Mouse (Mus musculus): ENCODE results near the gene Ifi205.
"Not testable (repeated sequence)": the region's sequence is repeated elsewhere in the genome, so short reads cannot be mapped to it uniquely, and the experiment has no call there.

Ifi205 gene

DNA sequence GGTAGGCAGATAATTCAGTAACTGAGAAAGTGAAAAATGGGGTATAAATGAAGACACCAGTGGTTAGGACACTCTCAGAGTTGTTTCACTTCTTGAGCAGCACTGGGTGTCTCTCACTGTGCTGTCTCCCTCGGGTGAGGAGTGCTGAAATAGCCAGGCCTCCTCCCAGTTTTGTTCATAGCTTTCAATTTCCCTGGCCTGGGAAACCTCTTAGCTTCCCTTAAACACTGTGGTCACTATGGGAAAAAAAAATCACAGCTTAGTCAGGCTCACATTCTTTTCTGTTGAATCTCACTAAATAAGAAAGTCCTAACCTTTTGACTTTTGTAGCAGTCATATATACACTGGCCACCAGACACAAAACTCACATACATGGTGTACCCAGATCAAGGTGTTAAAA, at the start of gene Ifi205:
Gene Ifi205, minus strand, starts transcription at position 113 of the 400 bp plus-strand sequence.
- no peak for DNase-seq (ENCODE audit: low spot score in 2 of 2)

DNA sequence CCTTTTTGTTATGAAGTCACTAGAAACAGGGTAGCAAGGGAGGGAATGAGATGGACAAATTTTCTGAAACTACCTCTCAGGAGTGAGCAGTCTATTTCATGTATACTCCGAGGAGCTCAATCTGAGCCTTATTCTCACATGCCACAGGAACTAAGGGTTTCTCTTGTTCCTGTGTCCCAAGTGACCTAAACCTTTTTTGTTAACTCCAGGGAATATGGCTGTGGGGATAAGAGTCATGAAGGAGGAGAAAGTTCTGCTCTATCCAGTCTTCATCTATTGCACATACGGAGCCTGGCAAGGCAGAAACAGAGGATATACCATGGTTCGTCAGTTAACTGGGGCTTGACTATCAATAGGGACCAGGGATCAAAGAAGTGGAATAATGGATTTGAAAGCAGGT, 34.7 kb upstream of the Ifi205 start, which contains the start of gene Olfr430:
Gene Olfr430, plus strand, starts transcription at position 301 of the 400 bp plus-strand sequence.
- DNase-seq (ENCODE audit: low spot score in 2 of 2): no peak

DNA sequence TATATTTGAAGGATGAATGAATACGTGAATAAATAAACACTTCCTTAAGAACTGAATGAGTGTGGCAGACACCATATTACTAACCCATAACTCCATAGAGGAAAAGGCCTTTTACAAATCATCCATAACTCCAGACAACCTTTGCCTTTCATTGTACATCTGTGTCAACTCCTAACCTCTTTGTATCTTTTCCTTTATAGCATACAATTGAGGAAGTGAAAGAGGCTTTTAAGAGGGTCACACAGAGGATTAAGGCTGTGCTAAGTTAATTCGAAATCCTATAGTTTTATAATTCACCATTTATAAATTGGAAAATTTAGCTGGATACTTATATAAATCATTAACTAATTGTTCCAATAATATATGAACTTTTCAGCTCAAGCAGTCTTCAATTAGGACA, 23.6 kb upstream of the Ifi205 start:
- DNase-seq (ENCODE audit: low spot score in 2 of 2): no peak

DNA sequence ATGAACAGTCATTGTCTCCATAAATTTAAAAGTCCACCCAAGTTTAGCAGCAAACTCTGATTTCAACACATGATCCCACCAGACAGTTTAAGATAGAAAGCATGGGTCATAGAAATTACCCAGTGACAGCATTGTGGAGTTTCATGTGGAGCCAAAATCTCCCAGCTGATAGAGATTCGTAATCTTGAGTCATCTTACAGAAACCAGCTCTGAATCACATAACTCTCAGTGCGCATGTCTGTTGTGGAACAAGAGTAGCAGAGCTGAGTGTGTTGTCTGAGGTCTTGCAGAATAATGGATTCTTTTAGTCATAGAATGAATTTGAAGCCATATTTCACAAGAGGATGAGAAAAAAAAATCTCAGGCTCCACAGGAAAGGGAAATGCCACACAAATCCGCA, 21.4 kb upstream of the Ifi205 start:
- DNase-seq (ENCODE audit: low spot score in 2 of 2): no peak

- DNase-seq (ENCODE audit: low spot score in 2 of 2): no peak
These were observed 20.4 kb upstream of the Ifi205 start for GRCm38 (mm10) chr1:174051931-174052536.

- no peak for DNase-seq (ENCODE audit: low spot score in 2 of 2)
These were observed 19.9 kb upstream of the Ifi205 start for GRCm38 (mm10) chr1:174051515-174051914.

- DNase-seq (ENCODE audit: low spot score in 2 of 2): no peak
These were observed 18.9 kb upstream of the Ifi205 start for GRCm38 (mm10) chr1:174050532-174050931.

DNA sequence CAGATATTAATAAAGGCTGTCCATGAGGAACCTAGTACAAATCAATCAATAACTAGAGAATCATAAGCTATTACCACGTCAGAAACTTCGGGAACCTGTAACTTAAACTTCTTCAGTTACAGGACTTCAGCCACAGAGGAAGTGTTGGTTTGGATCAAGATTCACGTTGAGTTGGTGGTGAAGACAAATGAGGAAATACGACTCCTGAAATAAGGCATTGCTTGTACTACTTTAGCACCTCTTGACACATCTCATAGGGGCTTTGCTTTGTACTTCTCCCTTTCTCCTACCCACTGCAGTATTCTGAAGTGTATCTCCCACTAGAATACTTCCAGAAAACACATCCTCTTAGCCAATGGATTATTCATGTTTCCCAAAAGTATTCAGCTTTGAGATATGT, 17.7 kb upstream of the Ifi205 start:
- not testable (repeated sequence) for DNase-seq (ENCODE audit: low spot score in 2 of 2)

- DNase-seq (ENCODE audit: low spot score in 2 of 2): no peak
These were observed 17.3 kb upstream of the Ifi205 start, which contains the start of gene Olfr432 for GRCm38 (mm10) chr1:174048893-174049292. Gene Olfr432 (plus strand): TSS chr1:174049205.

DNA sequence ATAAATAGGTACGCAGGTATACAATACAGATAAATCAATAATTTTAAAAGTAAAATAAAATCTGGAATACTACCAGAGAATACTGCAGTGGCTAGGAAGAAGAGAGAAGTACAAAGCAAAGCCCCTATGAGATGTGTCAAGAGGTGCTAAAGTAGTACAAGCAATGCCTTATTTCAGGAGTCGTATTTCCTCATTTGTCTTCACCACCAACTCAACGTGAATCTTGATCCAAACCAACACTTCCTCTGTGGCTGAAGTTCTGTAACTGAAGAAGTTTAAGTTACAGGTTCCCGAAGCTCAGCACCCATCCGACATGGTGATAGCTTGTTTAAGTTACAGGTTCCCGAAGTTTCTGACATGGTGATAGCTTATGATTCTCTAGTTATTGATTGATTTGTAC, 16.6 kb upstream of the Ifi205 start:
- DNase-seq (ENCODE audit: low spot score in 2 of 2): not testable (repeated sequence)

DNA sequence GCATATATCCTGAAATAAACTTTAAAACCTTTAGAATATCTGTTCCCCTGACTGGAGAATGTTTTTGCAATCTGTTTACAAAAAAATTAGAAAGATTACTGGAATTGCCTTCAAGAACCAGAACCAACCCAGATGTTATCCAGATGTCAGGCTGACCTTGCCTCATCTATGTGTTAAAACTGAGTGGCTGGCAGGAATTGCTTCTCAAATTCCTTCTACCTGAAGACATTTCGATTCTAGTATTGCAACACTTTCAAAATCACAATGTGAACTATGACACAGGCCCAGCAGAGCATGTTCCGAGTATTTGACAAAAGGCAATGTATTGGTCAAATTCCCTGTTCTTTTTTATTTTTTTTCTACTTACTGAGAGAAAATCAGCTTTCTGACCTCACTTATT, 12.8 kb upstream of the Ifi205 start:
- DNase-seq (ENCODE audit: low spot score in 2 of 2): no peak

GRCm38 (mm10) chr1:174042091-174042884, 10.7 kb upstream of the Ifi205 start:
- DNase-seq (ENCODE audit: low spot score in 2 of 2): not testable (repeated sequence)

GRCm38 (mm10) chr1:174040523-174041177, 9.0 kb upstream of the Ifi205 start, which contains the start of gene Olfr433:
Gene Olfr433 (plus strand): TSS chr1:174040705.
- DNase-seq (ENCODE audit: low spot score in 2 of 2): no peak

DNA sequence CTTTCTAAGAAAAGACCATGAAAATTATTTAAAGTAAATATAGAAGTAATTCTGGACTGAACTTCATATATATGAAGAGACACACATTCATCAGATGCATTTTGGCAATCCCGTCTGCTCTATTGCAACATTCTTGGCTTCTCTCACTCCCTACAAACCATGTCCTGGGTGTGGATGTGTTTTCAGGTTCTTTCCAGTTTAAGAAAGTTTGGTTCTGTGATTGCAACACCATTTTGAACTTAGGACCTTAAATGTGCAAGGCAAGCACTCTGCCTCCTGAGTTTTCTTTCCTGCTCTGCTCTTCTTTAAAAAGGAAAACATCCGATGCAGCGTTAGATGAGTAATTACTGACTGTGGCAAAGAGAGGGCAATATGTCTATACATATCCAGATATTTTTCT, 6.9 kb upstream of the Ifi205 start:
- no peak for DNase-seq (ENCODE audit: low spot score in 2 of 2)

DNA sequence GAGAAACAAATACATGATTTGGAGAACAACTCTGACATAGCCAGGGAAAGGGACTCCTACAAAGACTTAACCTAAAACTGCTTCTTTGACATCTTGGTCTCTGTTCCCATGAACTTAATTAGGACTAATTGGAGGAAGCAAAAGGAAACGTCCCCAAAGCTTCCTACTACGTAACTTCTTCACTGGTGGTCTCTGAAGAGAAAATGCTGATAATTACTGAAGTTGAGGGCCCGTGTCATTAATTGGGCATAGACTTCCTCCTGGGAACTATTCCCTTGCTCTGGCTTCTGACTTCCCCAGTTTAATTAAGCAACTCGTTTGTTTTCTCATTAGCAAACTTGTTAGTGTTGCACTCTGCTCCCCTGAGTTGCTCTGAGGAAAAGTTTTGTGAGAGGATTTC, 4.2 kb upstream of the Ifi205 start:
- DNase-seq (ENCODE audit: low spot score in 2 of 2): no peak

DNA sequence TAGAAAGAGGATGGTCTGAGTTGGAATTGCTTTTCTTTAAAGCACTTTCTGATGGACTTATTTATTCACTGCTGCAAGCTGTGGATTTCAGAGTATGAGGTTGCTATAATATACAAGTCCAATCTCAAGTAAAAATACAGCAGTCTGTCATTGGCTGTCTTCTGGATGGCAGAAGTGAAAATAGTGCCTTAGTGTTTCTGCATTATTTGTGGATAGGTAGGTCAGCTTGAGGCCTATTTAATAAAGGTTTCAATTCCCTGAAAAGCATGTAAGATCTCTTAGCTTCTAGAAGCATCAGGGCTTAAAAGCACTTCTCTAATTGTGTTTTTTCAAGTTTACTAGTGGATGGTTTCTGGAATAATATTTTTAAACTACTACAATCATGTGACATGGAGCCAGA, 24.6 kb downstream of the Ifi205 start:
- not testable (repeated sequence) for DNase-seq (ENCODE audit: low spot score in 2 of 2)

- not testable (repeated sequence) for DNase-seq (ENCODE audit: low spot score in 2 of 2)
These were observed 27.1 kb downstream of the Ifi205 start for GRCm38 (mm10) chr1:174004352-174005109.

- peak in 1 of 2 experiments; percentile 6 for DNase-seq (ENCODE audit: low spot score in 2 of 2)
These were observed 36.6 kb downstream of the Ifi205 start for GRCm38 (mm10) chr1:173995003-173995402.

DNA sequence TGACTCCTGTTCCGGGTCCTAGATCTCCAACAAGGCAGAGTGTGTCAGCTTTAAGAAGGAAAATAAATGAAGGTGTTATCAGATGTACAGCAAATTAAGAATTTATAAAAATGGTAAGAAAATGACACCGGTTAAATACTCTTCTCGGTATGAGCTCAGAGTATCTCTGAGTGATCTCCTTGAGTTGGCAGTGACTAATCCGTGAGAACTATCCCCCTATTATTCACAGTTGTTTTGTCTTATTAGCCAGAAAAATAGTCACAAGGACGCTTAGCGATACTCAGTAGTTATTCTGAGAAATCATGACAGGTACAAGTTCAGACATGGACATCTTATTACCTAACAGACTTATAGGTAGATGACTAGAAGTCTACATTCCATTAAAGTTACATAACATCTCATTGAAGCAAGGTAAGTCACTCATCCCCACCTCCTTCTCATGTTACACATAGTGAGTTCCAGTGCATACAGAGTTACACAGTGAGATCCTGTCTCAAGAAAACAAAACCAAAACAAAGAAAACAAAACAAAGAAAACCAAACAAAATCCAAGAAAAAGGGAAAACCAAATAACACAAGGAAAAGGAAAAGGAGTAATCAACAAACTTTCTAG, 48.8 kb downstream of the Ifi205 start, which contains the start of gene Ifi202b:
Gene Ifi202b, minus strand, starts transcription at position 51 of the 612 bp plus-strand sequence.
- not testable (repeated sequence) for DNase-seq (ENCODE audit: low spot score in 2 of 2)

DNA sequence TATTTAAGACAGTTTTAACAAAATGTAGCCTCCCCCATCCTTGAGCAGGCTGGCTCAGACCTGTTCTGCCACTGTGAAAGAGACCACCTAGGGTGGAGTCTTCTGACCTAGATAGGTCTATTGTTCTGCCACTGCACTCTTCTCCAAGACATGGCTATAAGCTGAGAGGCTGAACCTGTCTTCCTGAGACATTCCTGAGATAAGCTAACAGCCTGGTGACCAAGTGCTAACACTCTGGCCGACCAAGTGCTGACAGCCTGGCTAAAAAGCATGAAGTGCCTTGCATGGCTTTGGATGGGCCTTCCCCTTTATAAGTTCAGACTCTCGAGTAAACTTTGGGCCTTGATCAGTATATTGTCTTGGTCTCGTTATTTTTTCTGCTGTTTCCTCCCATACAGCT, 50.6 kb downstream of the Ifi205 start:
- not testable (repeated sequence) for DNase-seq (ENCODE audit: low spot score in 2 of 2)

GRCm38 (mm10) chr1:173977622-173978021, 54.0 kb downstream of the Ifi205 start:
- no peak for DNase-seq (ENCODE audit: low spot score in 2 of 2)
